Mouse (Mus musculus): ENCODE results near the gene Atxn2. TPM values are rescaled to one million over a fixed set of nuclear protein-coding genes. Genes with fewer than 3 reads are reported as not detected.

Gene Atxn2
- polyA plus RNA-seq, 1 experiment, result not detected

DNA sequence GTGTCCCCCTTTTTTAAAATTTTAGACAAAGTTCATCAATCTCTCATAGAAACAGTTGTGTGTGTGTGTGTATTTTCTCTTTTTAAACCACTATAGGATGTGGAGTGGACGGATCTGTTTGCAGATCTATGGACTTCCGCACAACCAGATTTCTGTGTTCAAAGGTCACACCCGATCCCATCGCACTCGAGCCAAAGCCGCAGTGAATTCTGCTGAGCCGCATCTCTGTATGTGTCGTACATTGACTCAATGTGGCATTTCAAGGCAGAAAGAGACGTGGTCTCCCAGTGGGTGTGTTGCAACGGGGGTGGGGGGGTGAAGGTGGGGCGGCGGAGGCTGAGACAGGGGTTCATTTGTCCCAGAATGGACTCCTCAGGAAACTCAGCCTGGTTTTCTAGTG lies 147.3 kb downstream of the Atxn2 start:
- WGBS, result 94% methylated on average over 12 of the region's 12 CpGs
- H3K27ac ChIP-seq (ENCODE audit: insufficient read depth, low read depth, low read length), result no peak overlapping the region
- H3K4me3 ChIP-seq (ENCODE audit: insufficient read depth, low read depth, low read length), result no peak overlapping the region
- TF ChIP-seq POLR2A (IDR thresholded peaks at IDR 0.05; ENCODE audit: insufficient read depth, low read depth, low read length) (no peak), CTCF (IDR thresholded peaks at IDR 0.05; ENCODE audit: insufficient read depth, low read depth, low read length) (no peak)
- H3K4me1 ChIP-seq (ENCODE audit: control insufficient read depth, insufficient read depth, low read length), result peaks cover 11% of the 10 kb centered on the region

DNA sequence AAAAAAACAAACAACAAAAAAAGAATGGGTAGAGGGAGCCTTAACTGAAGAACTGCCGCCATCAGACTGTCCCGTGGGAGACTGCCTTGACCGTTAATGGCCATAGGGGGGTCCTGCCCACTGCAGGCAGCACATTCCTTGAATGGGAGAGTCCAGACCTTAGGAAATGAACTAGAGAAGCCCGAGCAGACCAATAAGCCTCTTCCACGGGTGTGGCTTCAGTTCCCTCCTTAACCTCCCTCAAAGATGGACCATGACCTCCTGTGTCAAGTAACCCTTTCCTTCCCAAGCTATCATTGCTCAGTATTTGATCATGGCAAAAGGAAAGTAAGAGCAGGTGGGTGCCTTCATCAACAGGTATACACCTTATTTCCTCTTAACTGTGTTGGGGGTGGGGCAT lies 150.8 kb downstream of the Atxn2 start:
- Histone ChIP-seq H3K27ac (ENCODE audit: insufficient read depth, low read depth, low read length) (no peak overlapping the region), H3K4me3 (ENCODE audit: insufficient read depth, low read depth, low read length) (no peak overlapping the region), H3K4me1 (ENCODE audit: control insufficient read depth, insufficient read depth, low read length) (no peaks in the 10 kb centered on the region; the same call in 1 of the 2 replicates)
- TF ChIP-seq CTCF (IDR thresholded peaks at IDR 0.05; ENCODE audit: insufficient read depth, low read depth, low read length) (no peak), POLR2A (IDR thresholded peaks at IDR 0.05; ENCODE audit: insufficient read depth, low read depth, low read length) (no peak)
- 72% methylated on average over 5 of the region's 5 CpGs for WGBS

DNA sequence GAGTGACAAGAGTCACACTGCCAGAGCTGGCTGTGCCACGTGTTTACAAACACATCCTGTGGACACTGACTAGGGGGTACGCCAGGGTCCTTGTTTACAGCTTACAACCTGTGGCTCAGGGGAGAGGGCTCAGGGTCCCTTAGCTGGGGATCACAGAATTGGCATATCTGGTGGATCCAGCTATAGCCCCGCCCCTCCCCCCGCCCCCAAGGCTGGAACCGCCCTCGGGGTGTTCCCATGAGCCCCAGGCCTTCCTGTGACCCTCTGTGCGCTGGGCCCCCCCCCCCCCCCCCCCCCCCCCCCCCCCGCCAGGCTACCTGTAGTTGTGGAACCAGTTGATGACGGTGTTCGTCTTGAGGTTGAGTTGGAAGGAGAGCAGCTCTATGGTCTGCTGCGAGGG lies 153.2 kb downstream of the Atxn2 start:
- H3K27ac ChIP-seq (ENCODE audit: insufficient read depth, low read depth, low read length), result no peak overlapping the region
- no peak overlapping the region for H3K4me3 ChIP-seq (ENCODE audit: insufficient read depth, low read depth, low read length)
- 30% methylated on average over 9 of the region's 11 CpGs for WGBS
- H3K4me1 ChIP-seq (ENCODE audit: control insufficient read depth, insufficient read depth, low read length), result no peaks in the 10 kb centered on the region; the same call in 1 of the 2 replicates
- TF ChIP-seq CTCF (IDR thresholded peaks at IDR 0.05; ENCODE audit: insufficient read depth, low read depth, low read length), result no peak
- no peak for TF ChIP-seq POLR2A (IDR thresholded peaks at IDR 0.05; ENCODE audit: insufficient read depth, low read depth, low read length)

Other genes starting within 250 kb of the Atxn2 start
- not detected in 2 replicates for gene Adam1b, start 207.9 kb upstream of the Atxn2 start, polyA plus RNA-seq (2012; ENCODE audit: insufficient read depth, insufficient read length, low replicate concordance, missing spikeins)
- gene Adam1a, start 165.9 kb upstream of the Atxn2 start, polyA plus RNA-seq (2012; ENCODE audit: insufficient read depth, insufficient read length, low replicate concordance, missing spikeins), result not detected in 2 replicates
- not detected in 2 replicates for gene Gm42878, start 165.9 kb upstream of the Atxn2 start, polyA plus RNA-seq (2012; ENCODE audit: insufficient read depth, insufficient read length, low replicate concordance, missing spikeins)
- gene Mapkapk5, start 165.4 kb upstream of the Atxn2 start, polyA plus RNA-seq (2012; ENCODE audit: insufficient read depth, insufficient read length, low replicate concordance, missing spikeins), result 681 TPM in 1 of 2 replicates, not detected in the other
- gene Aldh2, start 117.5 kb upstream of the Atxn2 start, polyA plus RNA-seq (2012; ENCODE audit: insufficient read depth, insufficient read length, low replicate concordance, missing spikeins), result not detected in 2 replicates
- not detected in 2 replicates for gene Acad12, start 92.4 kb upstream of the Atxn2 start, polyA plus RNA-seq (2012; ENCODE audit: insufficient read depth, insufficient read length, low replicate concordance, missing spikeins)
- not detected in 2 replicates for gene Acad10, start 50.8 kb upstream of the Atxn2 start, polyA plus RNA-seq (2012; ENCODE audit: insufficient read depth, insufficient read length, low replicate concordance, missing spikeins)
- not detected in 2 replicates for gene Brap, start 50.8 kb upstream of the Atxn2 start, polyA plus RNA-seq (2012; ENCODE audit: insufficient read depth, insufficient read length, low replicate concordance, missing spikeins)
- gene Sh2b3, start 126.3 kb downstream of the Atxn2 start, polyA plus RNA-seq (2012; ENCODE audit: insufficient read depth, insufficient read length, low replicate concordance, missing spikeins), result not detected in 2 replicates
- gene Pheta1, start 137.6 kb downstream of the Atxn2 start, polyA plus RNA-seq (2012; ENCODE audit: insufficient read depth, insufficient read length, low replicate concordance, missing spikeins), result not detected in 2 replicates